Mouse (Mus musculus) lung, adult 2 months (tissue): ENCODE results near the gene Gm29609.

Experiments used
- CTCF ChIP-seq: fragments of 200-500 bp; IDR thresholded peaks from 2 replicates; pipeline ENCODE4 v1.5.1; 2011; ENCODE audit warnings: mild to moderate bottlenecking, low read length, control low read depth; ENCODE audit not compliant: insufficient read depth
- POLR2A ChIP-seq: fragments of 200-500 bp; IDR thresholded peaks from 2 replicates; pipeline ENCODE4 v1.6.1; 2011; ENCODE audit warnings: low read depth, mild to moderate bottlenecking, control low read depth, low read length, borderline replicate concordance; ENCODE audit errors: extremely low read depth

GRCm38 (mm10) chr5:31168630-31169029 lies 11.1 kb downstream of the Gm29609 start:
- no peak for TF ChIP-seq POLR2A
- TF ChIP-seq CTCF, result no peak
